Mouse (Mus musculus) intestine, embryonic 14.5 days (tissue): ENCODE results near the gene Ccdc180. TPM values are rescaled to one million over a fixed set of nuclear protein-coding genes. Genes with fewer than 3 reads are reported as not detected.

ENCODE experiments used
- ATAC-seq: fragments of 200-750 bp; cut with Nextera tagmentation; replicated peaks from 2 replicates; pipeline ENCODE4 v1.8.0; 2017; ENCODE audit warnings: low read depth, moderate number of reproducible peaks, moderate TSS enrichment, moderate library complexity; ENCODE audit not compliant: low FRiP score, low TSS enrichment
- DNase-seq: peaks from one replicate; pipeline ENCODE4 v3.0.0-alpha.2; 2018; ENCODE audit warnings: low spot score
- H3K27ac ChIP-seq: fragments of 300-500 bp; sonication (generic); 2 replicates; pipeline ENCODE4 v1.5.1; 2014; ENCODE audit warnings: low read depth, mild to moderate bottlenecking, control low read depth
- H3K27me3 ChIP-seq: fragments of 300-500 bp; sonication (generic); replicated peaks from 2 replicates; pipeline ENCODE4 v1.6.1; 2014; ENCODE audit warnings: low read length, control low read depth; ENCODE audit not compliant: control insufficient read depth, insufficient read depth
- H3K36me3 ChIP-seq: fragments of 300-500 bp; sonication (generic); 2 replicates; pipeline ENCODE4 v1.6.1; 2014; ENCODE audit warnings: low read length, control low read depth; ENCODE audit not compliant: control insufficient read depth, insufficient read depth
- H3K4me1 ChIP-seq: fragments of 300-500 bp; sonication (generic); replicated peaks from 2 replicates; pipeline ENCODE4 v1.6.1; 2014; ENCODE audit warnings: low read length, control low read depth, mixed read lengths; ENCODE audit not compliant: control insufficient read depth, insufficient read depth
- H3K4me2 ChIP-seq: fragments of 300-500 bp; sonication (generic); 2 replicates; pipeline ENCODE4 v1.6.1; 2014; ENCODE audit warnings: low read length
- H3K4me3 ChIP-seq: fragments of 300-500 bp; sonication (generic); 2 replicates; pipeline ENCODE4 v1.5.1; 2014; ENCODE audit warnings: low read depth, low read length, control low read depth, mixed read lengths
- H3K9ac ChIP-seq: fragments of 300-500 bp; sonication (generic); 2 replicates; pipeline ENCODE4 v1.6.1; 2014; ENCODE audit warnings: mild to moderate bottlenecking, low read length
- H3K9me3 ChIP-seq: fragments of 300-500 bp; sonication (generic); 2 replicates; pipeline ENCODE4 v1.6.1; 2016; ENCODE audit warnings: low read length, control low read depth; ENCODE audit not compliant: control insufficient read depth
- WGBS: fragments of 180-500 bp; shearing (Covaris S2); extraction: QIAGEN DNeasy Blood & Tissue Kit; methylation state at CpG from one replicate; pipeline ENCODE4 v1.1.7; 2014; 5-methylcytosine and 5-hydroxymethylcytosine counted together
- polyA plus RNA-seq: library from polyadenylated mRNA; unstranded; fragments of >200 nt; fragmentation: Nextera tagmentation; extraction: Ambion mirVana; gene quantifications from 2 replicates; pipeline ENCODE4 v1.2.1, GENCODE M21; 2014

Gene Ccdc180
- polyA plus RNA-seq, 1 experiment from 2014 or later = 0.04 TPM

DNA sequence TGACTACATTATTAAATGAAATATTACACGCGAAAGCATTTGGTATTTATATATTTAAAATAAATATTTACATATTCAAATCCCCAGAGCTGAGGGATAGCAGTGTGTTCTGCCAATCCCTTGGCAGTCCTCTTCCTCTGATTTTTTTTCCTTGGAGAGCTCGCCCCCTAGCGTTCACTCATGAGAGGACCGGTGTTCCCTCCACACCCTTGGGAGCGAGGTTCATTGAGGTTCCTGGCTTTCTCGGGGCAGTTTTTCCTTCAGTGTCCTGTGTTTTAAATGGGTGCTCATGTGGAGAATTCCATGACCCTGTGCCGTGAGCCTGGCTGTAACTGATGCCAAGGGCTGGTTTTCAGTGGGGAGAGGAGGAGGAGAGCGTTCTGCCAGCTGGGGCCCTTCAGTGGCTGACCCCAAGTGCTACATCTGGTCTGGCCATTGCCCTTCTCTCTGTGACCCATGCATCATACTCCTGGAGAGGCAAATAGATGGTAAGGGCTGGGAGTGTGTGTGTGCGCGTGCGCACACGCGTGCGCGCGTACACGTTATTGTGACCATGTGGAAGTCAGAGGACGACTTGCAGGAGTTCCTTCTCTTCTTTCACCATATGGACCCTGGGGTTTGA is 34.2 kb upstream of the Ccdc180 start:
- DNase-seq = peak; percentile 90
- Histone ChIP-seq H3K9me3 (0 out of 2 replicates have a peak, but pooled peaks cover 5% of the 10 kb centered on the region), H3K27me3 (no peaks in the 10 kb centered on the region), H3K4me1 (peaks cover 20% of the 10 kb centered on the region; the same call in 1 of the 2 replicates), H3K4me2 (no peak overlapping the region), H3K4me3 (no peak overlapping the region), H3K9ac (no peak overlapping the region), H3K27ac (no peak overlapping the region), H3K36me3 (no peaks in the 10 kb centered on the region)
- ATAC-seq = peak; percentile 63; the same call in 1 of the 2 replicates
- 50% methylated on average over 19 of the region's 19 CpGs for WGBS

DNA sequence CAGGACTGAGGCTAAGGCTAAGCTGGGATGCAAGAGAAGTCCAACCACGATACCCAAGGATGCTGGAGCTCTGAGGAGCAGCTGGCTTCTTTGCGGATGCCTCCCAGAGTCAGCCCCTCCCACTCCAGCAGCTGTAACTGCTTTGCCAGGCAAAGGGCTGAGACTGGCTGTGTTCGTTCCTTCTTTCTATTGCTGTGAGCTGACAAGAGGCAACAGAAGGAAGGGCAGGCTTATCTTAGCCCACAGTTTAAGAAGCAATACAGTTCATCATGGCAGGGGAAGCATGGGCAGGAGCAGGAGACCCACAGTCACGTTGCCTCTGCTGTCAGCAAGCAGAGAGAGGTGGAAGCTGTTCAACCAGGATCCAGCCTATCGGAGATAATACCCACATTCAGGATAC is 28.9 kb upstream of the Ccdc180 start:
- WGBS = 53% methylated on average over 5 of the region's 5 CpGs
- no peak for DNase-seq
- H3K9ac ChIP-seq = no peak overlapping the region
- H3K9me3 ChIP-seq = 0 out of 2 replicates have a peak, but pooled peaks cover 5% of the 10 kb centered on the region
- H3K27ac ChIP-seq = no peak overlapping the region
- no peak overlapping the region for H3K4me3 ChIP-seq
- no peak overlapping the region for H3K4me2 ChIP-seq
- H3K36me3 ChIP-seq = no peaks in the 10 kb centered on the region
- H3K27me3 ChIP-seq = no peaks in the 10 kb centered on the region
- no peak for ATAC-seq
- H3K4me1 ChIP-seq = peaks cover 4% of the 10 kb centered on the region; the same call in 1 of the 2 replicates

DNA sequence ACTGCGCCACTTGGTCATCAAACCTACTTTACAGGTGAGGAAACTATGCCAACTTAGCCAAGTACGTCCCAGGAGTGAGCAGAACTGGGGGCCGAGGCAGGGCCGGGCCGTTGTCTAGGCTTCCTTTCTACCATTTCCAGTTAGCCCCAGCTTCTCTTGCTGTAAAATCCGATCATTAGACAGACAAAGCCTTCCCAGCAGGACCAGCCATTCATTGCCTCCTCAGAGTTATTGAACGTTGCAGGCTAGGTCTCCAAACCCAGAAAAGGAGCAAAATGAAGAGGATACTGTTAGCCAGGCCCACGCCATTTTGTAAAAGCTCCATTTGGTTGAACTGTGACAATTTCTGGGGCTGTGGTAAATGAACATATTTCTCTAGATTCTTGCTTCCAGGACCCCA is 22.7 kb upstream of the Ccdc180 start:
- H3K9me3 ChIP-seq = no peaks in the 10 kb centered on the region
- DNase-seq (no peak), ATAC-seq (no peak)
- H3K4me2 ChIP-seq = no peak overlapping the region
- WGBS = 86% methylated on average over 8 of the region's 8 CpGs
- no peak overlapping the region for H3K4me3 ChIP-seq
- H3K9ac ChIP-seq = no peak overlapping the region
- H3K4me1 ChIP-seq = 0 out of 2 replicates have a peak, but pooled peaks cover 3% of the 10 kb centered on the region
- no peaks in the 10 kb centered on the region for H3K36me3 ChIP-seq
- H3K27ac ChIP-seq = no peak overlapping the region
- no peaks in the 10 kb centered on the region for H3K27me3 ChIP-seq

DNA sequence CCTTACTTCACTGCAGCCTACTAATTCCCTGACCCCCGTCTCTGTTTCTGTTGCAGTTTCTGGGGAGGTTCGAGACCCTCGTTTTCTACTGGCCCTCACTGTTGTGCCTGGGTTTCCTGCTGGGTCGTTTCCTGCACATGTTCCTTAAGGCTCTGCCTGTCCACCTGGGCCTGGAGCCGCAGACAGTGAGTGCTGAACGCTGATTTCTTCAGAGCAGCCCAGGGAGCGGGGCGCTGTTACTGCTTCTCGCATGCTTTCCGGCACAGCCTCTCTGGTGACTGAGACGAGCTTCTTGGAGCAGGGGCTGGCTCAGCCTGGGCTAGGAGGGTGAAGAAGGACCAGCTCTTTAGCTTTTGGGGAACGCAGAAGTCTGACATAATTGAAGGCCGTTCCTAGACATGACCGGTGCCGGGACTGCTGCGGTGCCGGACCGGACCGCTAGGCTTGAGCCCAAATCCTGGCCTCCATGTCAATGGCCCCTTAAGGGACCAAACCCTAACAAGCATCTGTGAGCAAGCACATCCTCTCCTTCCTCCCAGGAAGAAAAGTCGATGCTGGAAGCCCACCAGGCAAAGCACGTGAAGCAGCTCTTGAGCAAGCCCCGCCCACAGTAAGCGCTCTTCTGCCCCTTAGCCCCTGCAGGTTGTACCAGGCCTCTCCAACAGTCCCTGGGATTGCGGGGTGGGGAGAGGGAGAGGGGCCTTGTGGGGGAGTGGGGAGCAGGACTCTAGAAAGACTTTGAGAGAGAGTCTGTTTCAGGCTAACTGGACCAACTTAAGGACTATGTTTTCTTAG is 20.9 kb upstream of the Ccdc180 start:
- Histone ChIP-seq H3K9ac (no peak overlapping the region), H3K4me1 (0 out of 2 replicates have a peak, but pooled peaks cover 3% of the 10 kb centered on the region), H3K4me3 (no peak overlapping the region), H3K27ac (no peak overlapping the region), H3K27me3 (no peaks in the 10 kb centered on the region), H3K9me3 (no peaks in the 10 kb centered on the region), H3K4me2 (no peak overlapping the region), H3K36me3 (no peaks in the 10 kb centered on the region)
- WGBS = 38% methylated on average over 24 of the region's 24 CpGs
- DNase-seq (no peak), ATAC-seq (no peak)

DNA sequence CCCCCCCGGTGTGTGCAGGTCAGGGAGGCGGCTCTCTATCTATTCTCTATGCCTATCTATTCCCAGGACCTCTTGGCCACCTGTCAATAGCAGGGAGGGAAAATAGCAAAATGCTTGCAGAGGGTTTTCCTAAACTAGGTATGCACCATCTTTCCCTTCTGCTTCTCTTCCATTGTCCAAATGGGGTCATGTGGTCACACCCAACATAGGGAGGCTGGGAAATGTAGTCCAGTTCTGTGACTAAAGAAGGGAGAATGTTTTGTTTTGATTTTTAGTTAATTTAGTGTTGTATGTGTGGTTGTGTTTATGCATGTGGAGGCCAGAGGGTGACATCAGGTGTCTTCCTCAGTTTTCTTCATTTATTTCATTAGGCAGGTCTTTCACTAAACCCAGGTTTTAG is 18.0 kb upstream of the Ccdc180 start:
- Histone ChIP-seq H3K4me3 (no peak overlapping the region), H3K4me2 (no peak overlapping the region), H3K36me3 (no peaks in the 10 kb centered on the region), H3K4me1 (0 out of 2 replicates have a peak, but pooled peaks cover 3% of the 10 kb centered on the region), H3K9ac (no peak overlapping the region), H3K9me3 (no peaks in the 10 kb centered on the region), H3K27me3 (no peaks in the 10 kb centered on the region), H3K27ac (no peak overlapping the region)
- DNase-seq (no peak), ATAC-seq (no peak)
- WGBS = 93% methylated on average over 2 of the region's 2 CpGs

DNA sequence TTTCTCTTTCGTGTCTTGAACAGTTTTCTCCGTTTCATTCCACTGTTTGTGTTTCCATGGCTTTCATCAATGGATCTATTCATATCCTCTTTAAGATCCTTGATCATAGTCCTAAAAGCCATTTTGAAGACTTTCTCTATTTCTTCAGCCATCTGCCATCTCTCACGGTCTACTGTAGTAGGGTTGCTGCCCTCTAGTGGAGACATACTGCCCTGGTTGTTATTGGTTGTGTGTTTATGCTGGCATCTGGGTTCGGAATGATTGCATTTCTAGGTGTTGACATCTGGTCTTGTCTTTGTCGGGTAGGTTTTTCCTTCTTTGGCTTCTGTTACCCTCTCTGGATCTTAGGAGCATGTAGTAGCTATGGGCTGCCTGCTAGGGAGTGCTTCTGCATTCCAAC is 11.2 kb upstream of the Ccdc180 start:
- Histone ChIP-seq H3K9me3 (no peaks in the 10 kb centered on the region), H3K4me1 (no peaks in the 10 kb centered on the region), H3K4me2 (no peak overlapping the region), H3K36me3 (no peaks in the 10 kb centered on the region), H3K27me3 (no peaks in the 10 kb centered on the region), H3K27ac (no peak overlapping the region), H3K9ac (no peak overlapping the region), H3K4me3 (no peak overlapping the region)
- DNase-seq (peak; percentile 59), ATAC-seq (no peak)
- 53% methylated on average over 5 of the region's 5 CpGs for WGBS

DNA sequence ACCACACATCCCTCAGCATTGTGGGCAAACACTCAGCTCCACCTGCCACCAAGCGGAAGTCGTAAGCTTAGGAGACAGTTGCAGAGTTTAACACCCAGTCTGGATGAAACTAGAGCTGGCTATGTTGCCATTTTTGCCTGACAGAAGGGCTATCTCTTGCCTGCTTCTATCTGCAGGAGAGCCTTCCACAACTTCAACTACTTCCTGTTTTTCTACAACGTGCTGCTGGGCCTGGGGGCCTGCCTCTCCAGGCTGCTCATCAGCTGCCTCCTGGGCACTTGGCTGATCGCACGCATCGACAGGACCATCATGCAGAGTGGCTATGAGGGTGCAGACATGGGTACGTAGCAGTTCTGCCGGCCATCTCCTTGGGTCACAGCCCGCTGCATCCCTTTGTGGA is 7.6 kb upstream of the Ccdc180 start:
- Histone ChIP-seq H3K27ac (no peak overlapping the region), H3K36me3 (no peaks in the 10 kb centered on the region), H3K4me3 (no peak overlapping the region), H3K4me2 (no peak overlapping the region), H3K9me3 (no peaks in the 10 kb centered on the region), H3K27me3 (no peaks in the 10 kb centered on the region), H3K4me1 (no peaks in the 10 kb centered on the region), H3K9ac (no peak overlapping the region)
- ATAC-seq (no peak), DNase-seq (no peak)
- 86% methylated on average over 9 of the region's 9 CpGs for WGBS

DNA sequence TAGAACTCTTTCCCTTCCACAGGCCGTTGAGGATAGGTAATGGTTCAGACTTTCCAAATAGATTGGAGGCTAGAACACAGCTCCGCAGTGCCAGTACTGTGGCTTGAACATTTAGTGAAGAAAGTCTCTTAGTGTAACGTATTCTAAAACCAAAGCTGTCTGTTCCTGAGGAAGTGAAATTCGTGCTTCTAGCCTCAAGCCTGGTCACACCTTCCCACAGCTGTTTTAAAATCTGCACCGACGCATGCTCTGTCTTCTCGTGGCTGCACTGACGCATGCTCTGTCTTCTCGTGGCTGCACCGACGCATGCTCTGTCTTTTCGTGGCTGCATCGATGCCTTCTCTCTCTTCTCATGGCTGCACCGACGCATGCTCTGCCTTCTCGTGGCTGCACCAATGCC is 6.9 kb upstream of the Ccdc180 start:
- Histone ChIP-seq H3K27me3 (no peaks in the 10 kb centered on the region), H3K9ac (no peak overlapping the region), H3K4me2 (no peak overlapping the region), H3K36me3 (no peaks in the 10 kb centered on the region), H3K9me3 (no peaks in the 10 kb centered on the region), H3K27ac (no peak overlapping the region), H3K4me3 (no peak overlapping the region), H3K4me1 (no peaks in the 10 kb centered on the region)
- whole genome bisulfite sequencing = 93% methylated on average over 16 of the region's 16 CpGs
- DNase-seq (no peak), ATAC-seq (no peak)
